Mouse (Mus musculus): Measurements from ENCODE around the gene Taf5l.

DNA sequence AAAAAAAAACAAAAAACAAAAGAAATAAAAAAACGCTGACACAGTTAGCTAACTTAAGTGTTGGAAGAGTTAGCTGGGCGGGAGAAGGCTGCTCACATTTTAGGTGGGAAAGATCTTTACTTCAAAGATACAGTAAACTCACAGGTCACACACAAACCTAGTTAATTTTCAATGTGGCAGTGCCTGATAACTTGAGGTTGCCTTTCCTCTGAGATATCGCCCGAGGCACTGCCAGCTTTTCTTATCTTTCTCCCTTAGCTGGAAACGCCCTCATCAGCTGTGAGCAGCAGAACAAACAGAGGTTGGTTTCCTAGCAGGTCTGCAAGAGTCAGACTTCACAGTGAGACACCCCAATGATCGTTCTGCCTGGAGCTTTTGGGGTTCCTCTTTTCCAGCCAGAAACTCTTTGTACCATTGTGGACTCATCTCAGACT is 32.6 kb downstream of the Taf5l start:
- no peak for TF ChIP-seq CTCF (conservative IDR thresholded peaks at IDR 0.05; ENCODE audit: insufficient read depth, insufficient read length, low read depth, low read length)
- TF ChIP-seq POLR2A (IDR thresholded peaks at IDR 0.05; ENCODE audit: low read depth, low read length) = no peak
